11 mouse cellular contexts compared by ENCODE assay signal in genomic region chr2:43555062-43555888, GRCm38 (mm10). TPM values are rescaled to one million over a fixed set of nuclear protein-coding genes. Genes with fewer than 3 reads are reported as not detected.
A peak's percentile ranks its signal among the peaks of the same experiment; 100 is the strongest.
DNase-seq lines count a peak whose midpoint lies in the region; ATAC-seq and TF ChIP-seq lines count a peak whose summit lies in the region.
"Had no signal": no experiment of that assay in that cellular context is flagged by ENCODE, and none has a peak within 500 bp of the region (broad histone marks: within the 10 kb centered on the region; RNA-seq: fewer than 3 reads in every experiment).

TSS of gene Kynu (plus strand) at chr2:43555329.

- no peak for ATAC-seq in hindbrain, embryonic 15.5 days (ENCODE audit: low FRiP score, low read depth)
- ATAC-seq in hindbrain, embryonic 14.5 days (ENCODE audit: low FRiP score) = no peak

- H3K79me2 ChIP-seq in liver, adult 2 months (ENCODE audit: control insufficient read depth, insufficient read depth, low read length) = peaks cover 4% of the 10 kb centered on the region; the same call in 1 of the 2 replicates

- no peaks in the 10 kb centered on the region for H3K36me3 ChIP-seq in hindbrain, embryonic 15.5 days
- H3K36me3 ChIP-seq in hindbrain, embryonic 14.5 days (replicated peaks; ENCODE audit: control insufficient read depth, insufficient read depth) = no peaks in the 10 kb centered on the region
- peaks cover 15% of the 10 kb centered on the region for H3K36me3 ChIP-seq in liver, adult 2 months (ENCODE audit: control insufficient read depth, insufficient read depth, low read length)
- H3K36me3 ChIP-seq: G1E; limb, embryonic 15.5 days had no signal

- WGBS in hindbrain, embryonic 15.5 days = 22% methylated on average over 9 of the region's 9 CpGs
- WGBS in hindbrain, embryonic 14.5 days = 20% methylated on average over 9 of the region's 9 CpGs
- 7% methylated on average over 9 of the region's 9 CpGs for WGBS in liver, adult 2 months

- no peaks in the 10 kb centered on the region for H3K27me3 ChIP-seq in hindbrain, embryonic 15.5 days
- no peaks in the 10 kb centered on the region for H3K27me3 ChIP-seq in hindbrain, embryonic 14.5 days (ENCODE audit: control insufficient read depth, insufficient read depth, low read length)
- no peaks in the 10 kb centered on the region for H3K27me3 ChIP-seq in liver, adult 2 months (ENCODE audit: control insufficient read depth, insufficient read depth, low read length)
- H3K27me3 ChIP-seq: limb, embryonic 15.5 days had no signal

- H3K4me3 ChIP-seq in hindbrain, embryonic 15.5 days = no peak within 1 kb of the TSS
- no peak within 1 kb of the TSS for H3K4me3 ChIP-seq in hindbrain, embryonic 14.5 days (replicated peaks; ENCODE audit: low read length)
- H3K4me3 ChIP-seq in liver, adult 2 months (ENCODE audit: insufficient read depth, low read depth, low read length) = peak within 1 kb of the TSS; percentile 86
- H3K4me3 ChIP-seq: erythroblast, embryonic 14.5 days; limb, embryonic 15.5 days had no signal

- 0 out of 2 replicates have a peak within 1 kb of the TSS, but pooled peaks have one; percentile 11 for H3K4me2 ChIP-seq in hindbrain, embryonic 15.5 days
- H3K4me2 ChIP-seq in hindbrain, embryonic 14.5 days (replicated peaks) = no peak within 1 kb of the TSS
- H3K4me2 ChIP-seq: limb, embryonic 15.5 days had no signal

- no peak for TF ChIP-seq CTCF in liver, adult 2 months (IDR thresholded peaks at IDR 0.05; ENCODE audit: low read depth, low read length)

- no peaks in the 10 kb centered on the region for H3K9me3 ChIP-seq in hindbrain, embryonic 15.5 days
- H3K9me3 ChIP-seq in hindbrain, embryonic 14.5 days (ENCODE audit: control insufficient read depth, low read length) = no peaks in the 10 kb centered on the region
- H3K9me3 ChIP-seq: G1E; limb, embryonic 15.5 days had no signal

- H3K9ac ChIP-seq in hindbrain, embryonic 15.5 days = no peak within 1 kb of the TSS
- H3K9ac ChIP-seq in hindbrain, embryonic 14.5 days = no peak within 1 kb of the TSS
- H3K9ac ChIP-seq in liver, adult 2 months (ENCODE audit: low read depth, low read length) = peak within 1 kb of the TSS; percentile 95
- H3K9ac ChIP-seq: limb, embryonic 15.5 days had no signal

- DNase-seq in hindbrain, embryonic 14.5 days (ENCODE audit: low spot score) = no peak
- peak; percentile 18 for DNase-seq in forelimb bud, embryonic 11.5 days (ENCODE audit: low read depth, low spot score)
- peak; percentile 94 for DNase-seq in liver, adult 2 months (ENCODE audit: extremely low read depth, low read depth, low spot score)
- peak; percentile 63 to 68 for DNase-seq in spleen, postnatal 36 days (ENCODE audit: low spot score in 2 of 2)
- no peak for DNase-seq in right cerebral cortex, postnatal 36 days (ENCODE audit: low spot score in 2 of 2)
- DNase-seq in ovary, postnatal 14 days (ENCODE audit: low spot score) = no peak
- no peak for DNase-seq in thymus, postnatal 25 days

- H3K27ac ChIP-seq in hindbrain, embryonic 15.5 days (replicated peaks) = no peak within 1 kb of the TSS
- no peak within 1 kb of the TSS for H3K27ac ChIP-seq in hindbrain, embryonic 14.5 days
- peak within 1 kb of the TSS; percentile 100 for H3K27ac ChIP-seq in liver, adult 2 months (replicated peaks; ENCODE audit: insufficient read depth, low read depth, low read length)
- H3K27ac ChIP-seq: limb, embryonic 15.5 days had no signal

- TF ChIP-seq POLR2A in liver, adult 2 months (IDR thresholded peaks at IDR 0.05; ENCODE audit: extremely low read depth, insufficient read depth, low read length) = no peak

- H3K4me1 ChIP-seq in hindbrain, embryonic 15.5 days (replicated peaks) = no peaks in the 10 kb centered on the region
- no peaks in the 10 kb centered on the region for H3K4me1 ChIP-seq in hindbrain, embryonic 14.5 days (replicated peaks; ENCODE audit: control insufficient read depth, insufficient read depth, low read length)
- peaks cover 19% of the 10 kb centered on the region; the same call in 1 of the 2 replicates for H3K4me1 ChIP-seq in liver, adult 2 months (ENCODE audit: control insufficient read depth, insufficient read depth, low read length)
- H3K4me1 ChIP-seq: limb, embryonic 15.5 days had no signal

RNA-seq across cellular contexts. Expression of gene Kynu, which starts in this region (rescaled TPM):
- 0.31 and 0.53 TPM in 2 replicates for polyA plus RNA-seq in hindbrain, embryonic 15.5 days (2015; fragmentation: Nextera tagmentation; extraction: Ambion mirVana)
- polyA plus RNA-seq in hindbrain, embryonic 14.5 days (2014; fragmentation: Nextera tagmentation; extraction: Ambion mirVana) = 0.25 and 0.44 TPM in 2 replicates
- 130 and 154 TPM in 2 replicates for total RNA-seq in liver, adult 2 months (2014; rRNA removed)
- 52.8 and 54.1 TPM in 2 replicates for polyA plus RNA-seq in liver, adult 2 months (2012; rRNA removed)
- polyA plus RNA-seq: erythroblast, embryonic 14.5 days; G1E had no signal

Comparison
In these comparisons a context has a peak if more than half of its experiments do, and no peak if none do; other contexts are left out.
1. RNA of gene Kynu (polyA plus RNA-seq): 52.8 to 54.1 TPM in liver, adult 2 months; 0.31 to 0.53 TPM in hindbrain, embryonic 15.5 days and 0.25 to 0.44 TPM in hindbrain, embryonic 14.5 days; every median in the first group is over 10 times any median in the second.
2. DNase-seq: peak in forelimb bud, embryonic 11.5 days (single experiment), liver, adult 2 months (single experiment) and spleen, postnatal 36 days (2 of 2); none in hindbrain, embryonic 14.5 days (single experiment), right cerebral cortex, postnatal 36 days (0 of 2), ovary, postnatal 14 days (single experiment) and thymus, postnatal 25 days (single experiment).